Mouse (Mus musculus): ENCODE measurements around the gene Loxl1. TPM values are rescaled to one million over a fixed set of nuclear protein-coding genes. Genes with fewer than 3 reads are reported as not detected.
A peak's percentile ranks its signal among the peaks of the same experiment; 100 is the strongest.

The Loxl1 gene
- polyA plus RNA-seq, 1 experiment from 2014 or later = 33.4 TPM

DNA sequence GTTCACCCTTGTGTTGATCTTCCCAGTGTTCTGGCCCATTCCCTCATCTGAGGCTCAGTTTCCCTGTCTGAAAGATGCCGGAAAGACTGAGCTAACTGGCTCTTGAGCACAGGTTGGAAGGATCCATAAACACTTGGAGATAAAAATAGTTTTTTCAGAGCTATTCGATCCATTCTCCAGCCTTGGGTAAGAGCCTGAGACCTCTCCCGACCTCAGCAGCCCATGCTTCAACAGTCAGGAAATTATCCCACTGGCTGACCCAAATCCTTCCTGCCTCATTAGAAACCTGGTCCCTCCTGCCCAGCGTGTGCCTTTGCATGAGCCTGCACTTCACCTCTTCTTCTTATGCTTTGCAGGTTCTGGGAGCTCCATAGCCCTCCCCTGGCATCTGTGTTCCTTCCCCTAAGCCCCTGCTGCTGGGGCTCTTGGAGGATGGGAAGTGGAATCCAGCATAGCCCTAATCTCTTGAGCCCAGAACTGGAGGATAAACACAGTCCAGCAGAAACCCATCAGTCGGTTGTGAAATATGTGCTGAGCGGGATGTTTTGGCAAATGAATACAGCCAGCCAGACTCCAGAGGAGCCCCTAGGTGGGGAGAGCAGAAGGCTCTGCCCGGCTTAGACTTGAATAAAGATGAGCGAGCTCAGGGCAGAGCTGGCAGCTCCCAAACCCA, 9.3 kb downstream of the Loxl1 start:
- Histone ChIP-seq H3K4me2 (ENCODE audit: low read depth, low read length) (no peak overlapping the region), H3K4me1 (ENCODE audit: control insufficient read depth, insufficient read depth, low read length) (peaks cover 64% of the 10 kb centered on the region), H3K9me3 (replicated peaks; ENCODE audit: control insufficient read depth, low read length) (no peaks in the 10 kb centered on the region), H3K27me3 (ENCODE audit: control insufficient read depth, insufficient read depth, low read length) (no peaks in the 10 kb centered on the region), H3K27ac (ENCODE audit: low read length) (peak overlapping the region; percentile 74), H3K36me3 (ENCODE audit: control insufficient read depth, insufficient read depth, low read length) (no peaks in the 10 kb centered on the region), H3K9ac (ENCODE audit: low read length) (no peak overlapping the region), H3K4me3 (replicated peaks; ENCODE audit: low read length) (no peak overlapping the region)
- ATAC-seq (ENCODE audit: insufficient read depth, low FRiP score) = peak; percentile 54; the same call in 1 of the 2 replicates
- 37% methylated on average over 8 of the region's 8 CpGs for WGBS

DNA sequence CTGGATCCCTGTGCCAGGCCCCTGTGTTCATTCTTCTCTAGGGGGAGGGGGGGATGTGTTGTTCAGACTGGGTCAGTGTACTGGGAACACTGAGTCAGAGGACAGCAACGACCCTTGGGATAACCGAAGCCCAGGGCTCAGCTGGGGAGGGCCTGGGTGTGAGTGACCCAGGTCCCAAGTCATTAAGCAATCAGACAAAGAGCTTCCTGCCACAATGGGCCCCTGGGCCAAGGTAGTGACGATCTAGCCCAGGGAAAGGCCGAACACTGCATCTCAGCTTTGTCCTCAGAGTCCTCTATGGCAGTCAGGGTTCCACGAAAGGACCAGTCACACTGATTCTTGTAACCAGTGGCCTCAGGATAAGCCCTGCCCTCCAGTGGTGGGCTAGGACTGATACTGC, 9.9 kb downstream of the Loxl1 start:
- H3K4me3 ChIP-seq (replicated peaks; ENCODE audit: low read length) = no peak overlapping the region
- no peak overlapping the region for H3K9ac ChIP-seq (ENCODE audit: low read length)
- peak overlapping the region; percentile 74; the same call in 1 of the 2 replicates for H3K27ac ChIP-seq (ENCODE audit: low read length)
- no peak overlapping the region for H3K4me2 ChIP-seq (ENCODE audit: low read depth, low read length)
- H3K9me3 ChIP-seq (replicated peaks; ENCODE audit: control insufficient read depth, low read length) = no peaks in the 10 kb centered on the region
- H3K27me3 ChIP-seq (ENCODE audit: control insufficient read depth, insufficient read depth, low read length) = no peaks in the 10 kb centered on the region
- no peaks in the 10 kb centered on the region for H3K36me3 ChIP-seq (ENCODE audit: control insufficient read depth, insufficient read depth, low read length)
- ATAC-seq (ENCODE audit: insufficient read depth, low FRiP score) = no peak
- WGBS = 61% methylated on average over 5 of the region's 5 CpGs
- H3K4me1 ChIP-seq (ENCODE audit: control insufficient read depth, insufficient read depth, low read length) = peaks cover 59% of the 10 kb centered on the region

DNA sequence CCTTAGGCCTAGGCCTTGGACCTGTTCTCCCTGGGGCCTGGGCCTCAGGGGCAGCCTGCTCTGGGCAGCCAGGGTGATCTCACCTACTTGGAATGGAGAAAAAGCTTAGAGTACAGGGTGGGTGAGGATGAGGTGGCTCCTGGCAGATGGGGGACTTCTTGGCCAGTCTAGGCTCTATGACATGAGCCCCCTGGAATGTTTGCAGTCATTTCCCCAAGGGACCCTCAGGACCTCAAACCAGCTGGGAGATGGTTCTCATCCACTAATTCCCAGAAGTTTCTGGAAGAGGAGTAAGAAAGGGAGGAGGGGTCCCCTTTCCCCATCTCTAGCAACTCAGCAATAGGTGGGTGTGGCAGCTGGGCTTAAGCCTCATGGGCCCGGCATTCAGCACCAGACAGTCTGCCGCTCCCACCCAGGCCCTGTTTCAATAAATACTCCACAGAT, 13.6 kb downstream of the Loxl1 start:
- H3K36me3 ChIP-seq (ENCODE audit: control insufficient read depth, insufficient read depth, low read length) = no peaks in the 10 kb centered on the region
- H3K27me3 ChIP-seq (ENCODE audit: control insufficient read depth, insufficient read depth, low read length) = no peaks in the 10 kb centered on the region
- peak overlapping the region; percentile 62 for H3K27ac ChIP-seq (ENCODE audit: low read length)
- H3K9me3 ChIP-seq (replicated peaks; ENCODE audit: control insufficient read depth, low read length) = no peaks in the 10 kb centered on the region
- H3K4me3 ChIP-seq (replicated peaks; ENCODE audit: low read length) = no peak overlapping the region
- ATAC-seq (ENCODE audit: insufficient read depth, low FRiP score) = peak; percentile 63; the same call in 1 of the 2 replicates
- H3K4me1 ChIP-seq (ENCODE audit: control insufficient read depth, insufficient read depth, low read length) = peaks cover 55% of the 10 kb centered on the region
- no peak overlapping the region for H3K4me2 ChIP-seq (ENCODE audit: low read depth, low read length)
- H3K9ac ChIP-seq (ENCODE audit: low read length) = no peak overlapping the region
- WGBS = 38% methylated on average over 2 of the region's 2 CpGs

- Histone ChIP-seq H3K4me3 (replicated peaks; ENCODE audit: low read length) (no peak overlapping the region), H3K4me1 (ENCODE audit: control insufficient read depth, insufficient read depth, low read length) (peaks cover 44% of the 10 kb centered on the region), H3K9me3 (replicated peaks; ENCODE audit: control insufficient read depth, low read length) (no peaks in the 10 kb centered on the region), H3K9ac (ENCODE audit: low read length) (no peak overlapping the region), H3K4me2 (ENCODE audit: low read depth, low read length) (no peak overlapping the region), H3K36me3 (ENCODE audit: control insufficient read depth, insufficient read depth, low read length) (no peaks in the 10 kb centered on the region; the same call in 1 of the 2 replicates), H3K27ac (ENCODE audit: low read length) (no peak overlapping the region), H3K27me3 (ENCODE audit: control insufficient read depth, insufficient read depth, low read length) (no peaks in the 10 kb centered on the region)
- 67% methylated on average over 4 of the region's 4 CpGs for WGBS
- no peak for ATAC-seq (ENCODE audit: insufficient read depth, low FRiP score)
These were observed 15.0 kb downstream of the Loxl1 start for GRCm38 (mm10) chr9:58297961-58298477.

GRCm38 (mm10) chr9:58297065-58297464, 15.9 kb downstream of the Loxl1 start:
- Histone ChIP-seq H3K9ac (ENCODE audit: low read length) (no peak overlapping the region), H3K9me3 (replicated peaks; ENCODE audit: control insufficient read depth, low read length) (no peaks in the 10 kb centered on the region), H3K4me2 (ENCODE audit: low read depth, low read length) (no peak overlapping the region), H3K27me3 (ENCODE audit: control insufficient read depth, insufficient read depth, low read length) (no peaks in the 10 kb centered on the region), H3K4me3 (replicated peaks; ENCODE audit: low read length) (no peak overlapping the region), H3K27ac (ENCODE audit: low read length) (0 out of 2 replicates have a peak overlapping the region, but pooled peaks have one; percentile 89), H3K36me3 (ENCODE audit: control insufficient read depth, insufficient read depth, low read length) (no peaks in the 10 kb centered on the region; the same call in 1 of the 2 replicates), H3K4me1 (ENCODE audit: control insufficient read depth, insufficient read depth, low read length) (peaks cover 39% of the 10 kb centered on the region)
- WGBS = 71% methylated on average over 6 of the region's 6 CpGs
- no peak for ATAC-seq (ENCODE audit: insufficient read depth, low FRiP score)

GRCm38 (mm10) chr9:58295766-58296361, 17.1 kb downstream of the Loxl1 start:
- Histone ChIP-seq H3K36me3 (ENCODE audit: control insufficient read depth, insufficient read depth, low read length) (no peaks in the 10 kb centered on the region; the same call in 1 of the 2 replicates), H3K27ac (ENCODE audit: low read length) (peak overlapping the region; percentile 89), H3K9ac (ENCODE audit: low read length) (0 out of 2 replicates have a peak overlapping the region, but pooled peaks have one; percentile 16), H3K9me3 (replicated peaks; ENCODE audit: control insufficient read depth, low read length) (no peaks in the 10 kb centered on the region), H3K4me3 (replicated peaks; ENCODE audit: low read length) (no peak overlapping the region), H3K27me3 (ENCODE audit: control insufficient read depth, insufficient read depth, low read length) (no peaks in the 10 kb centered on the region), H3K4me2 (ENCODE audit: low read depth, low read length) (0 out of 2 replicates have a peak overlapping the region, but pooled peaks have one; percentile 11), H3K4me1 (ENCODE audit: control insufficient read depth, insufficient read depth, low read length) (peaks cover 39% of the 10 kb centered on the region)
- ATAC-seq (ENCODE audit: insufficient read depth, low FRiP score) = peak; percentile 82
- 26% methylated on average over 9 of the region's 9 CpGs for WGBS

DNA sequence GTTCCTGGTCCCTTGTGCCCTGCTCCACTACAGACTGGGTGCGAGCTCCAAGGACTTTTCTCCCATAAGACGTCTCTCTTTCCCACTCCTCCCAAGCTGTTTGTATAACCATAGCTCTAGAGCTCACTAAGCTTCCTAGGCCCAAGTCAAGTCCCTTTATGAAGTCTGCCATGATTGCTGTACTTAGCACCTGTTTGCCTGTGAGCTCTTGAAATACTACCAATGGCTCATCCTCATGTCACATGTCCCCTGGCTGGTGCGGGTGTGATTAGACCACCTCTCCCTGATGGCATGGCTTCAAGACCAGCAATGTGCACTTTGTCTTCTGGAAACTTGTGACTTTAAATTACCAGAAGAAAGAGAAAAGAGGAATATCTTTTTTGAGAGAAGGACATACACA, 17.6 kb downstream of the Loxl1 start:
- H3K4me1 ChIP-seq (ENCODE audit: control insufficient read depth, insufficient read depth, low read length) = peaks cover 39% of the 10 kb centered on the region
- H3K4me3 ChIP-seq (replicated peaks; ENCODE audit: low read length) = no peak overlapping the region
- H3K27me3 ChIP-seq (ENCODE audit: control insufficient read depth, insufficient read depth, low read length) = no peaks in the 10 kb centered on the region
- H3K4me2 ChIP-seq (ENCODE audit: low read depth, low read length) = no peak overlapping the region
- WGBS = 77% methylated on average over 3 of the region's 3 CpGs
- H3K9ac ChIP-seq (ENCODE audit: low read length) = no peak overlapping the region
- H3K27ac ChIP-seq (ENCODE audit: low read length) = peak overlapping the region; percentile 89; the same call in 1 of the 2 replicates
- H3K36me3 ChIP-seq (ENCODE audit: control insufficient read depth, insufficient read depth, low read length) = no peaks in the 10 kb centered on the region; the same call in 1 of the 2 replicates
- H3K9me3 ChIP-seq (replicated peaks; ENCODE audit: control insufficient read depth, low read length) = no peaks in the 10 kb centered on the region
- ATAC-seq (ENCODE audit: insufficient read depth, low FRiP score) = no peak

- no peak overlapping the region for H3K27ac ChIP-seq (ENCODE audit: low read length)
- 62% methylated on average over 7 of the region's 7 CpGs for WGBS
- no peak for ATAC-seq (ENCODE audit: insufficient read depth, low FRiP score)
- H3K4me2 ChIP-seq (ENCODE audit: low read depth, low read length) = no peak overlapping the region
- H3K36me3 ChIP-seq (ENCODE audit: control insufficient read depth, insufficient read depth, low read length) = no peaks in the 10 kb centered on the region; the same call in 1 of the 2 replicates
- no peaks in the 10 kb centered on the region for H3K9me3 ChIP-seq (replicated peaks; ENCODE audit: control insufficient read depth, low read length)
- no peak overlapping the region for H3K9ac ChIP-seq (ENCODE audit: low read length)
- H3K4me3 ChIP-seq (replicated peaks; ENCODE audit: low read length) = no peak overlapping the region
- H3K27me3 ChIP-seq (ENCODE audit: control insufficient read depth, insufficient read depth, low read length) = no peaks in the 10 kb centered on the region
- peaks cover 32% of the 10 kb centered on the region for H3K4me1 ChIP-seq (ENCODE audit: control insufficient read depth, insufficient read depth, low read length)
These were observed 18.5 kb downstream of the Loxl1 start for GRCm38 (mm10) chr9:58294527-58294926.

- H3K9ac ChIP-seq (ENCODE audit: low read length) = no peak overlapping the region
- ATAC-seq (ENCODE audit: insufficient read depth, low FRiP score) = no peak
- no peak overlapping the region for H3K4me3 ChIP-seq (replicated peaks; ENCODE audit: low read length)
- WGBS = 62% methylated on average over 2 of the region's 2 CpGs
- H3K36me3 ChIP-seq (ENCODE audit: control insufficient read depth, insufficient read depth, low read length) = no peaks in the 10 kb centered on the region; the same call in 1 of the 2 replicates
- H3K27ac ChIP-seq (ENCODE audit: low read length) = no peak overlapping the region
- H3K27me3 ChIP-seq (ENCODE audit: control insufficient read depth, insufficient read depth, low read length) = no peaks in the 10 kb centered on the region
- H3K4me2 ChIP-seq (ENCODE audit: low read depth, low read length) = no peak overlapping the region
- no peaks in the 10 kb centered on the region for H3K9me3 ChIP-seq (replicated peaks; ENCODE audit: control insufficient read depth, low read length)
- H3K4me1 ChIP-seq (ENCODE audit: control insufficient read depth, insufficient read depth, low read length) = no peaks in the 10 kb centered on the region
These were observed 23.1 kb downstream of the Loxl1 start for GRCm38 (mm10) chr9:58289901-58290300.

Measured in stomach, embryonic 16.5 days (tissue).